Comparison of ENCODE assay signal across 30 mouse cellular contexts in the genomic region with DNA sequence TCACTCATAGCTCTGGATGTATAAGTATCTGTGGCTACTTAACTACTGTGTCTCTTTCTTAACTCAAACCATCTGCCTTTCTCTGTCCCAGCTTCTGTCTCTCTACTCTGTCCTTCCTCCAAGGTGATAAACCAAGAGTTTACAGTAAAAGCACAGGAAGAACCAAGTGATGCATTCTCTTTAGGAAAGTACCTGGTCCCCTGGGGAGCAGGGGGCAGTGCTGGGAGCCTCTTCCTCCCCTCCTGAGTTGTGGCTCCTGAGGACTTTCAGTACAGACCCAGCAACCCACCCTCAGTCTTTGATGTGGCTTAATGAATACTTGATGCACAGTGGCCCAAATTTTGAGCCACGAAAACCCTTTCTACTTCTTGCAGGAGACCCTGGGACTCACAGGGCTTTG.
"Had no signal": no experiment of that assay in that cellular context is flagged by ENCODE, and none has a peak within 500 bp of the region (broad histone marks: within the 10 kb centered on the region; RNA-seq: fewer than 3 reads in every experiment).

No protein-coding gene starts in this region.

- H3K27ac ChIP-seq: limb, embryonic 10.5 days; limb, embryonic 12.5 days; limb, embryonic 13.5 days; limb, embryonic 15.5 days; liver, embryonic 12.5 days; liver, embryonic 13.5 days; liver, embryonic 14.5 days; liver, embryonic 15.5 days; lung, embryonic 15.5 days; macrophage; midbrain, embryonic 10.5 days; midbrain, embryonic 12.5 days; midbrain, embryonic 13.5 days; midbrain, embryonic 15.5 days; neural tube, embryonic 12.5 days had no signal

- H3K9me3 ChIP-seq: limb, embryonic 10.5 days; limb, embryonic 12.5 days; limb, embryonic 13.5 days; limb, embryonic 15.5 days; liver, embryonic 12.5 days; liver, embryonic 13.5 days; liver, embryonic 15.5 days; lung, embryonic 15.5 days; midbrain, embryonic 10.5 days; midbrain, embryonic 12.5 days; midbrain, embryonic 13.5 days; midbrain, embryonic 15.5 days had no signal

- H3K9ac ChIP-seq: limb, embryonic 12.5 days; limb, embryonic 13.5 days; limb, embryonic 15.5 days; liver, embryonic 12.5 days; liver, embryonic 13.5 days; liver, embryonic 14.5 days; liver, embryonic 15.5 days; liver, postnatal 0 days; lung, embryonic 14.5 days; lung, embryonic 15.5 days; midbrain, embryonic 12.5 days; midbrain, embryonic 13.5 days; midbrain, embryonic 15.5 days; neural tube, embryonic 12.5 days had no signal

- H3K4me2 ChIP-seq: limb, embryonic 12.5 days; limb, embryonic 13.5 days; limb, embryonic 15.5 days; liver, embryonic 11.5 days; liver, embryonic 12.5 days; liver, embryonic 13.5 days; liver, embryonic 15.5 days; lung, embryonic 14.5 days; lung, embryonic 15.5 days; midbrain, embryonic 11.5 days; midbrain, embryonic 12.5 days; midbrain, embryonic 13.5 days; midbrain, embryonic 15.5 days; neural tube, embryonic 12.5 days had no signal

- H3K36me3 ChIP-seq: limb, embryonic 10.5 days; limb, embryonic 12.5 days; limb, embryonic 13.5 days; limb, embryonic 15.5 days; liver, embryonic 12.5 days; liver, embryonic 13.5 days; liver, embryonic 15.5 days; lung, embryonic 15.5 days; midbrain, embryonic 10.5 days; midbrain, embryonic 12.5 days; midbrain, embryonic 13.5 days; midbrain, embryonic 15.5 days; neural tube, embryonic 12.5 days had no signal

- H3K4me3 ChIP-seq: limb, embryonic 10.5 days; limb, embryonic 12.5 days; limb, embryonic 13.5 days; limb, embryonic 15.5 days; liver, embryonic 12.5 days; liver, embryonic 13.5 days; liver, embryonic 15.5 days; lung, embryonic 15.5 days; megakaryocyte, embryonic 14.5 days; midbrain, embryonic 10.5 days; midbrain, embryonic 12.5 days; midbrain, embryonic 13.5 days; midbrain, embryonic 15.5 days; myocyte; neural tube, embryonic 12.5 days had no signal

- H3K27me3 ChIP-seq: limb, embryonic 12.5 days; limb, embryonic 13.5 days; limb, embryonic 15.5 days; liver, embryonic 12.5 days; liver, embryonic 13.5 days; liver, embryonic 15.5 days; lung, embryonic 15.5 days; megakaryocyte, embryonic 14.5 days; midbrain, embryonic 12.5 days; midbrain, embryonic 13.5 days; midbrain, embryonic 15.5 days; neural tube, embryonic 12.5 days had no signal

- H3K4me1 ChIP-seq: limb, embryonic 10.5 days; limb, embryonic 12.5 days; limb, embryonic 13.5 days; limb, embryonic 15.5 days; liver, embryonic 12.5 days; liver, embryonic 13.5 days; liver, embryonic 15.5 days; lung, embryonic 15.5 days; megakaryocyte, embryonic 14.5 days; midbrain, embryonic 10.5 days; midbrain, embryonic 12.5 days; midbrain, embryonic 13.5 days; midbrain, embryonic 15.5 days; neural tube, embryonic 12.5 days had no signal

- DNase-seq: left cerebral cortex, postnatal 4 days; liver; liver, embryonic 13.5 days; liver, postnatal 0 days; lung, adult 18-20 months; lung, adult 2 months; lung, embryonic 14.5 days; lung, postnatal 10 days; lung, postnatal 14 days; lung, postnatal 36 days; lung, postnatal 4 days; midbrain, embryonic 14.5 days had no signal
